Comparison of ENCODE assay signal across 8 mouse cellular contexts in the genomic region with DNA sequence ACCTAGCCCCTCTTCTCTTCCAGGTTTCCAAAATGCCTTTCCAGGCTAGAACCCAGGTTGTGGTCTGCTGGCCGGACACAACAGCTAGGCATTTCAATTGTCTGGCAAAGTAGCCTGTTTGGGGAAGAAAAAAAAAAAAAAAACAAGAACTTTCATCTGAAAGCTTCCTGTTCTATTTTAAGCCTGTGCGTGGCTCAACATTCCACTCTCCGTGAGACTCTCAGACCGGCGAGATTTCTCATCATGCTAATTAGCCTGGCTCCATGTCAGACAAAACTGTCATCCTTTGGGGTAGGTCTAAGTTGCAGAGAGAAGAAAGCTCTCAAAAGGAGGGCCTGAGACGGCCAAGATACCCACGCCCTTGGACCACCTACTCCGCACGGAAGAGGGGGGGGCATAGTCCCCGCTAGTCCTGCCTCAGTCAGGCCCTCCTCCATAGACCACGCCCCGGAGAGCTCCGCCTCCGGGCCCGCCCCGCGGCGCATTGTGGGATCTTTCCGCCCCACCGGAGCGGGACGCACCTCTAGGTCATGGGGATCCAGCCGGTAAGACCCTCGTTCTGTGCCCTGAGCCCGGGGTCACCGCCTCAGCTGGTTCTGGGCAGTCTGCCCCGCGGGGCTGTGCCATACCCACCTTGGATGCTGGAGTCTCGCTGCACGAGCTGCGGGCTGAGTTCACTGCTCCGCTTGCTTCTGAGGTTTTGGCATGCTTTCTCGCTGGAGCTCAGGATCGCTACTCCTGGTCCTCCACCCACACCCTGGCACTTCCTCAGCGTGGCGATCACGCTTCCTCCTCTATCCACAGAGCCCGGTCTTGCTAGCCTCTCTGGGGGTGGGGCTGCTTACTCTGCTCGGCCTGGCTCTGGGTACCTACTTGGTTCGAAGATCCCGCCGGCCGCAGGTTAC. TPM values are rescaled to one million over a fixed set of nuclear protein-coding genes. Genes with fewer than 3 reads are reported as not detected.
DNase-seq lines count a peak whose midpoint lies in the region; ATAC-seq lines count a peak whose summit lies in the region.

Cyb5r1 (plus strand) TSS at position 51 of the 905 bp plus-strand sequence.

- under 1% methylated on average over 42 of the region's 43 CpGs for WGBS in lung, embryonic 16.5 days

- H3K27me3 ChIP-seq in lung, embryonic 16.5 days (ENCODE audit: control insufficient read depth, insufficient read depth, low read depth, low read length) = no peaks in the 10 kb centered on the region

- peak; percentile 97 for ATAC-seq in frontal cortex, adult (ENCODE audit: low TSS enrichment)
- ATAC-seq in hematopoietic stem cell, adult 5-6 weeks (replicated peaks in 1 of 2; ENCODE audit: insufficient read depth in 1 of 2, low FRiP score in 2 of 2, low TSS enrichment in 1 of 2, low read depth in 1 of 2, poor library complexity in 2 of 2, severe bottlenecking in 2 of 2) = peak; percentile 95 to 96
- ATAC-seq in lung, embryonic 16.5 days (ENCODE audit: low read depth) = peak; percentile 100

- peaks cover 10% of the 10 kb centered on the region for H3K4me1 ChIP-seq in lung, embryonic 16.5 days (replicated peaks; ENCODE audit: control insufficient read depth, insufficient read depth, low read length)

- peak within 1 kb of the TSS; percentile 89 for H3K9ac ChIP-seq in lung, embryonic 16.5 days (ENCODE audit: low read length)

- DNase-seq in MN1 (ENCODE audit: low spot score) = peak; percentile 82
- DNase-seq in cerebellum, adult 9-11 months = peak; percentile 75
- DNase-seq in layer of hippocampus, adult 9-10 months (ENCODE audit: low spot score) = peak; percentile 15
- DNase-seq in ovary, postnatal 10 days (ENCODE audit: low spot score) = peak; percentile 52
- DNase-seq in thymus, postnatal 10 days (ENCODE audit: low spot score in 2 of 2) = peak; percentile 66 to 67

- peak within 1 kb of the TSS; percentile 93 for H3K4me2 ChIP-seq in lung, embryonic 16.5 days (ENCODE audit: low read depth, low read length)

- H3K9me3 ChIP-seq in lung, embryonic 16.5 days (ENCODE audit: control insufficient read depth, low read length) = no peaks in the 10 kb centered on the region

- H3K27ac ChIP-seq in lung, embryonic 16.5 days (ENCODE audit: low read length) = peak within 1 kb of the TSS; percentile 85

- H3K4me3 ChIP-seq in lung, embryonic 16.5 days (ENCODE audit: low read length) = peak within 1 kb of the TSS; percentile 92

- H3K36me3 ChIP-seq in lung, embryonic 16.5 days (ENCODE audit: control insufficient read depth, insufficient read depth, low read length) = peaks cover 19% of the 10 kb centered on the region

RNA-seq across cellular contexts. Expression of gene Cyb5r1, which starts in this region (rescaled TPM):
- total RNA-seq in hematopoietic stem cell, adult 5-6 weeks (2017) = 22.0 and 27.3 TPM in 2 replicates
- polyA plus RNA-seq in lung, embryonic 16.5 days (2015; fragmentation: Nextera tagmentation; extraction: Ambion mirVana) = 42.5 and 43.9 TPM in 2 replicates

Comparison
In these comparisons a context has a peak if more than half of its experiments do, and no peak if none do; other contexts are left out.
1. Peak in every context shown above with its lines: DNase-seq, ATAC-seq, H3K4me3 ChIP-seq and H3K27ac ChIP-seq.
2. DNase-seq: peak in every context shown above with its lines; median percentile 82 in MN1; 75 in cerebellum, adult 9-11 months; 66 in thymus, postnatal 10 days; 52 in ovary, postnatal 10 days; 15 in layer of hippocampus, adult 9-10 months.